Mouse (Mus musculus) brain, embryonic 14.5 days (tissue): ENCODE results near the gene Olfr1368.

Source experiments
- CTCF ChIP-seq: fragments of 200-500 bp; IDR thresholded peaks from 2 replicates; pipeline ENCODE4 v1.5.1; 2012; ENCODE audit warnings: inconsistent platforms, mild to moderate bottlenecking, moderate library complexity, borderline replicate concordance; ENCODE audit not compliant: insufficient read depth, insufficient read length; ENCODE audit errors: extremely low read depth
- POLR2A ChIP-seq: fragments of 200-500 bp; IDR thresholded peaks from 2 replicates; pipeline ENCODE4 v1.6.1; 2012; ENCODE audit warnings: mild to moderate bottlenecking, inconsistent platforms, borderline replicate concordance; ENCODE audit not compliant: poor library complexity, insufficient read depth, insufficient read length, severe bottlenecking; ENCODE audit errors: extremely low read depth

DNA sequence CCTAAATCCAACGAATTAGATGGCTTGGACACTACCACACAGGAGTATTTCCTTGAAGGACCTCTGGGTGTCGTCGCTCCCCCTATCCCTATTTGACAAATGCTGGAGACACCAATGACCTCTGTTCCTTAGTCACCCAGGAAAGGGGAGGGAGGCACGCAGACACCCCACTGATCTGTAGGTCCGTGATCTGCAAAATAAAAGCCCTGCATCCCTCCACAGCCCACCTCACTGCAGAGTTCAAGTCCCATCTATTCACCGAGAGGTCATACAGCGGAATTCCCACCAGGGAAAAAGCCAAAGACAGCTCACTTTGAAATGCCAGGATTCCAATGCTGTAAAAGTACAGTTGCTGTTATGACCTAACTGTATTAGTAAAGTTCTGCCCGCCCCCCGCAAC lies 12.4 kb upstream of the Olfr1368 start:
- TF ChIP-seq POLR2A, result no peak
- no peak for TF ChIP-seq CTCF
